Mouse (Mus musculus): Measurements from ENCODE around the gene Defb35. TPM values are rescaled to one million over a fixed set of nuclear protein-coding genes. Genes with fewer than 3 reads are reported as not detected.
A peak's percentile ranks its signal among the peaks of the same experiment; 100 is the strongest.
"Not testable (repeated sequence)": the region's sequence is repeated elsewhere in the genome, so short reads cannot be mapped to it uniquely, and the experiment has no call there.

Defb35 gene
- not detected in 2 replicates for polyA plus RNA-seq (2015; fragmentation: Nextera tagmentation; extraction: Ambion mirVana)

DNA sequence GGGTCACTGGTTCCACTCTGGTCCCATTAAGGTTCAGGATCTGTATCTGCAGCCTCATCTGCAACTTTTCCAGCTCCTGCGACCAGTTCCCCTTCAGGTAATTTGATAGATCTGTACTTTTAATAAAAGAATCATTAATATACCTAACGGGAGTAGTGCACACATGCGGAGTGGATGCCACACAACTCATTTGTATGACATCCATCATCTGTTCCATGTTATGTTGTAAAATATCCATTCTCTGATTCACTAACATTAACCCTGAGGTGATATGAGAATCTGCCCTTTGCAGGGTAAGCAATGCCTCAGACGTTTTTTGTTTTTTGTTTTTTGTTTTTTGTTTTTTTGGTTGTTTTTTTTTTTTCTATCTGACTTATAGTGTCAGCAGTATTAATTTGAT lies at the start of gene Defb35:
Gene Defb35, plus strand, starts transcription at position 301 of the 400 bp plus-strand sequence.
- not testable (repeated sequence) for H3K9me3 ChIP-seq; H3K4me3 ChIP-seq; H3K27ac ChIP-seq; H3K9ac ChIP-seq; H3K36me3 ChIP-seq (replicated peaks); H3K4me2 ChIP-seq; H3K27me3 ChIP-seq (replicated peaks); H3K4me1 ChIP-seq; ATAC-seq (replicated peaks)
- WGBS: 86% methylated on average over 4 of the region's 4 CpGs

DNA sequence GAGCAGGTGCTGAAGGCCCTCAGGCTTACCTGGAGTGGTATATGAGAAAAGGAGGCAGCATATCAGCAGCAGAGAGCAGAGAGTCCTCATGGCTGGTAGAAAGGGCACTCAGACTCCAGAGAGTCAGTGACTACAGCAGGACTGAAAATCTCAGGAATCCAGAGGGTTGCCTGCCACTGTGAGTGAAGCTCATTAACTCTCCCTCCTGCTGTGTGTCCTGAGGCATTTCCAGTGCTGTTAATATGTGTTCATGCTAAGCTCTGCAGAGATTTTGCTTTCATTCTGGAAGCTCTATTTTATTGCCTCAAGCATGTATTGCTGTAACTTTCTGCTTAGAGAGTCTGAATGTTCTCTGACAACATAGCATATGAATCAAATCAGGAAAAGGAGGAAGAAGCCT lies 31.9 kb upstream of the Defb35 start, which contains the start of gene Defb11:
Gene Defb11, minus strand, starts transcription at position 123 of the 400 bp plus-strand sequence.
- not testable (repeated sequence) for H3K9me3 ChIP-seq; H3K27ac ChIP-seq; H3K36me3 ChIP-seq (replicated peaks); H3K27me3 ChIP-seq (replicated peaks); H3K4me3 ChIP-seq; H3K4me1 ChIP-seq; H3K9ac ChIP-seq; H3K4me2 ChIP-seq
- peak; percentile 30; the same call in 1 of the 2 replicates for ATAC-seq (replicated peaks)

GRCm38 (mm10) chr8:21911931-21912330 lies 26.2 kb upstream of the Defb35 start:
- Histone ChIP-seq H3K36me3 (replicated peaks) (no peaks in the 10 kb centered on the region), H3K9ac (no peak overlapping the region), H3K9me3 (no peaks in the 10 kb centered on the region), H3K4me3 (no peak overlapping the region), H3K27me3 (replicated peaks) (no peaks in the 10 kb centered on the region), H3K4me2 (no peak overlapping the region), H3K4me1 (no peaks in the 10 kb centered on the region), H3K27ac (no peak overlapping the region)
- ATAC-seq (replicated peaks): no peak
- WGBS: 8% methylated on average over 1 of the region's 1 CpGs

- no peak overlapping the region for H3K4me3 ChIP-seq
- no peaks in the 10 kb centered on the region for H3K36me3 ChIP-seq (replicated peaks)
- H3K4me2 ChIP-seq: no peak overlapping the region
- no peaks in the 10 kb centered on the region for H3K9me3 ChIP-seq
- no peaks in the 10 kb centered on the region for H3K4me1 ChIP-seq
- H3K27ac ChIP-seq: no peak overlapping the region
- H3K27me3 ChIP-seq (replicated peaks): no peaks in the 10 kb centered on the region
- WGBS: 20% methylated on average over 2 of the region's 2 CpGs
- no peak overlapping the region for H3K9ac ChIP-seq
- ATAC-seq (replicated peaks): no peak
These were observed 25.6 kb upstream of the Defb35 start for GRCm38 (mm10) chr8:21912554-21912953.

- no peaks in the 10 kb centered on the region for H3K36me3 ChIP-seq (replicated peaks)
These were observed 22.5 kb upstream of the Defb35 start for GRCm38 (mm10) chr8:21915625-21916024.

DNA sequence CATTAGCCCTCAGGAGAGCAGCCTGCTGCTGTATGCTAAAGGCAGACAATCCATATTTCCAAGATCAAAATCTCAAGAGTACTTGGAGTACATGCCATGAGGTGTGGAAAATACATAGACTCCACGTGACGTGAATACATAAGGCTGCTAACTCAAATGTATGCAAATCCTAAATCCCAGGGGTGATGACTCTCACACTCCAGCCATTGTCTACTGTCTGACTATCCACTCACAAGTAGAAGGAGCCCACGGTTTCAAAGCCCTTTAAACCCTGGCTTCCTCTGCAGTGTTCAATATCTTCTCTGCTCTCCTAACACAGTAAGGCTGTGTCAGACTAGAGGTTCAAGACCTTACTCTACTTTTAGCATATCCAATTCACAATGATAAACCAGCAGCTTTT lies 7.4 kb upstream of the Defb35 start:
- not testable (repeated sequence) for H3K9me3 ChIP-seq; H3K4me3 ChIP-seq; H3K4me1 ChIP-seq; H3K27me3 ChIP-seq (replicated peaks); H3K27ac ChIP-seq; H3K4me2 ChIP-seq; H3K36me3 ChIP-seq (replicated peaks); H3K9ac ChIP-seq
- 0 out of 2 replicates have a peak, but pooled peaks have one; percentile 27 for ATAC-seq (replicated peaks)
- WGBS: 44% methylated on average over 3 of the region's 3 CpGs

More at GRCm38 (mm10) chr8:21915625-21916024, 22.5 kb upstream of the Defb35 start:
- Histone ChIP-seq H3K4me1 (no peaks in the 10 kb centered on the region), H3K27ac (no peak overlapping the region), H3K4me2 (no peak overlapping the region), H3K27me3 (replicated peaks) (no peaks in the 10 kb centered on the region), H3K9me3 (no peaks in the 10 kb centered on the region), H3K9ac (no peak overlapping the region), H3K4me3 (no peak overlapping the region)
- 88% methylated on average over 3 of the region's 3 CpGs for WGBS
- ATAC-seq (replicated peaks): no peak

- no peak within 1 kb of the TSS for H3K9ac ChIP-seq
- H3K4me3 ChIP-seq: no peak within 1 kb of the TSS
- no peak for ATAC-seq (replicated peaks)
- no peak within 1 kb of the TSS for H3K27ac ChIP-seq
- H3K4me1 ChIP-seq: no peaks in the 10 kb centered on the region
- H3K27me3 ChIP-seq (replicated peaks): no peaks in the 10 kb centered on the region
- H3K9me3 ChIP-seq: no peaks in the 10 kb centered on the region
- WGBS: 92% methylated on average over 6 of the region's 6 CpGs
- H3K36me3 ChIP-seq (replicated peaks): no peaks in the 10 kb centered on the region
- H3K4me2 ChIP-seq: no peak within 1 kb of the TSS
These were observed 5.5 kb upstream of the Defb35 start, which contains the start of gene Defb15 for GRCm38 (mm10) chr8:21932610-21933009. Gene Defb15, minus strand, starts transcription at chr8:21932710.

DNA sequence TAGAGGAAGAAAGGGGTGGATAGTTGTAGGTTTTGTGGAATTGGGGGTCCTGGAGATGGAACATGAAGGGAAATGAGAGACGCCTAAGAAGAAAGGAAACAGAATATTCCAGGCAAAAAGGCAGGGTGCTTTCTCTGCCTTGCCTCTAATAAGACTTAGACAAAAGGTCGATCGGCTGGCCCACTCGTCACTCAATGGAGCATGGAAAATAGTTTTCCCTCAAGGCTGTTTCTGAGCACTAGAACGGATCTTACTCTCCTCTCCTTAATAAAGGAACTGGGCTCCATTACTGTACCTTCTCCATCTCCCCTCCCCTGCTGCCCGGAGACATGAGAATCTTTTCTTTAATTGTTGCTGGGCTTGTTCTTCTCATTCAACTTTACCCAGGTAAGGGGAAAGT lies 8.3 kb downstream of the Defb35 start, which contains the start of gene Defb13:
Gene Defb13, plus strand, starts transcription at position 301 of the 400 bp plus-strand sequence.
- 84% methylated on average over 6 of the region's 6 CpGs for WGBS
- H3K9me3 ChIP-seq: no peaks in the 10 kb centered on the region
- ATAC-seq (replicated peaks): no peak

DNA sequence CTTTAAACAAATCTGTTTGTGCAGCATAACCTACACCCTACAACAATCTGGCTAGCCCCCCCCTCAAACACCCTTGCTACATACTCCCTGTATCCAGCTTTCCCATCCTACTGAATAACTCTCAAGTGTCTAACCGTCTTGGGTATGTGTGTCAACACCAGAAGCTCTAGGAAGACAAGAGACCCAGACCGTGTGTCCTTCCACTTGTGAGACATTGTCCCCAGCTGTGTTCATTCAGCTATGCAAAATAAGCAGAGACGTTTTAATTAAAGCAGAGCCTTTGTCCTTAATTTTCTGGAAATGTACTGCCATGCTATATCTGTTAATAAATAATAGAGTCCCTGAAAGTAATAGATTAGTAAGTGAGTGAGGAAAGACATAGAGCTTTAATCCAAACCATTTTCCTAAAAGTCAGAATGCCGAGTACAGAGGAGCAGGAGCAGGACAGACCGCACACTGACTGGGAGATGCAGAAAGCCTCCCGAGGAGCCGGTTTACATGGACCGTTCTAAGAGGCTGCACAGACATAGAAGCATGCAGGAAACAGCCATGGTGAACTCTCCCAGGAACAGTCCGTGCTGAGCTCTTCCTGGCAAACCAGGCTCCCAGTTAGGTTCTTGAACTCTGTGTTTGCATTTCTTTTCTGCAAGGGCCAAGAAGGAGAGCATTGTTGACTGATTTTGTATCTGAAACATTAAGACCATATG lies 9.3 kb downstream of the Defb35 start:
- Histone ChIP-seq H3K27me3 (replicated peaks) (no peaks in the 10 kb centered on the region), H3K9ac (no peak overlapping the region), H3K4me1 (no peaks in the 10 kb centered on the region), H3K4me2 (no peak overlapping the region), H3K36me3 (replicated peaks) (no peaks in the 10 kb centered on the region), H3K9me3 (no peaks in the 10 kb centered on the region), H3K27ac (no peak overlapping the region), H3K4me3 (no peak overlapping the region)
- ATAC-seq (replicated peaks): no peak
- 64% methylated on average over 9 of the region's 9 CpGs for WGBS

More for the DNA sequence above, 8.3 kb downstream of the Defb35 start, which contains the start of gene Defb13:
- Histone ChIP-seq H3K4me3 (no peak within 1 kb of the TSS), H3K9ac (no peak within 1 kb of the TSS), H3K36me3 (replicated peaks) (no peaks in the 10 kb centered on the region), H3K27me3 (replicated peaks) (no peaks in the 10 kb centered on the region), H3K27ac (no peak within 1 kb of the TSS), H3K4me1 (no peaks in the 10 kb centered on the region), H3K4me2 (no peak within 1 kb of the TSS)

GRCm38 (mm10) chr8:21955321-21955720 lies 17.2 kb downstream of the Defb35 start:
- peak; percentile 54; the same call in 1 of the 2 replicates for ATAC-seq (replicated peaks)
- Histone ChIP-seq H3K4me1 (no peaks in the 10 kb centered on the region), H3K9me3 (no peaks in the 10 kb centered on the region), H3K4me2 (no peak overlapping the region), H3K4me3 (no peak overlapping the region), H3K27me3 (replicated peaks) (no peaks in the 10 kb centered on the region), H3K27ac (no peak overlapping the region), H3K9ac (no peak overlapping the region), H3K36me3 (replicated peaks) (no peaks in the 10 kb centered on the region)
- WGBS: 7% methylated on average over 9 of the region's 9 CpGs

DNA sequence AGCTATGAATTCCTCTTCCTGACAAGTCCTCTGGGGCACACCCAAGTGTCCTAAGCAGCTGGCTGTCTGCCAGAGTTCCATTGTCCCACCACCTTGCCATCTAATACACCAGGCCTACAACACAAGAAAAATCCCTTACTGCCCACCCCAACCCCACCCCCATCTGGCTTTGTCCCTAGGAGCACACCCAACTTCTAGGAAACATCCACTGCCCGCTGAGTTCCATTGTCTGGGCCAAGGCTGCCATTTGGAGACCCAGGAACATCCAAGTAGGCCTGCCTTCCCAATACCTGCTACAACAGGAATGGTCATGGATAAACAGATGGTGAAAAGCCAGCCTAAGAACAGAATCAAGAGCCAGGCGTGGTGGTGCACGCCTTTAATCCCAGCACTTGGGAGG lies 18.2 kb downstream of the Defb35 start:
- H3K9ac ChIP-seq: no peak overlapping the region
- no peak overlapping the region for H3K27ac ChIP-seq
- no peak for ATAC-seq (replicated peaks)
- H3K27me3 ChIP-seq (replicated peaks): no peaks in the 10 kb centered on the region
- no peaks in the 10 kb centered on the region for H3K9me3 ChIP-seq
- H3K4me2 ChIP-seq: no peak overlapping the region
- no peaks in the 10 kb centered on the region for H3K4me1 ChIP-seq
- H3K36me3 ChIP-seq (replicated peaks): no peaks in the 10 kb centered on the region
- no peak overlapping the region for H3K4me3 ChIP-seq
- 82% methylated on average over 3 of the region's 3 CpGs for WGBS

DNA sequence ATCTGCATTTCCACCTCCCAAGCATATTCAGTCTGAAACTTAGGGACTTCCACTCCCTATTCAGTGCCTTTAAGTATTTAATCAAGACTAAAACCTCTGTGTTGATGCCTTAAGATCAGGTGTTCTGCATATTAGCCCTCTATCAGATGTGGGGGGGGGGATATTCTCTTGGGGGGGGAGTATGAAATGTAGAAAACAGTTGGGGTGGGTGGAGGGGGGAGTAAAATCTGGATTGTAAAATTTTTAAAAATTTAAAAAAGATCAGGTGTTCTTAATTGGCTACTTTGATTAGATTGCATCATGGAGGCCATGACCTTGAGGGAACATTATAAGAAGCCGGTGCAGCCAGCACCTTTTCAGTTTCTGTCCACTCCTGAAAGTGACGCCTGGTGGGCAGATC lies 20.3 kb downstream of the Defb35 start, which contains the start of gene Fam90a1a:
Gene Fam90a1a, plus strand, starts transcription at position 301 of the 400 bp plus-strand sequence.
- no peaks in the 10 kb centered on the region for H3K36me3 ChIP-seq (replicated peaks)
- H3K27ac ChIP-seq: no peak within 1 kb of the TSS
- ATAC-seq (replicated peaks): no peak
- H3K27me3 ChIP-seq (replicated peaks): no peaks in the 10 kb centered on the region
- no peak within 1 kb of the TSS for H3K4me2 ChIP-seq
- H3K4me1 ChIP-seq: no peaks in the 10 kb centered on the region
- H3K9me3 ChIP-seq: no peaks in the 10 kb centered on the region
- 93% methylated on average over 2 of the region's 2 CpGs for WGBS
- H3K4me3 ChIP-seq: no peak within 1 kb of the TSS
- H3K9ac ChIP-seq: no peak within 1 kb of the TSS

GRCm38 (mm10) chr8:21966646-21967045 lies 28.5 kb downstream of the Defb35 start:
- Histone ChIP-seq H3K4me3 (no peak overlapping the region), H3K27ac (no peak overlapping the region), H3K9ac (no peak overlapping the region), H3K9me3 (no peaks in the 10 kb centered on the region), H3K27me3 (replicated peaks) (no peaks in the 10 kb centered on the region), H3K4me2 (no peak overlapping the region), H3K36me3 (replicated peaks) (no peaks in the 10 kb centered on the region), H3K4me1 (no peaks in the 10 kb centered on the region)
- ATAC-seq (replicated peaks): no peak
- 83% methylated on average over 1 of the region's 1 CpGs for WGBS
